In the genomic region with DNA sequence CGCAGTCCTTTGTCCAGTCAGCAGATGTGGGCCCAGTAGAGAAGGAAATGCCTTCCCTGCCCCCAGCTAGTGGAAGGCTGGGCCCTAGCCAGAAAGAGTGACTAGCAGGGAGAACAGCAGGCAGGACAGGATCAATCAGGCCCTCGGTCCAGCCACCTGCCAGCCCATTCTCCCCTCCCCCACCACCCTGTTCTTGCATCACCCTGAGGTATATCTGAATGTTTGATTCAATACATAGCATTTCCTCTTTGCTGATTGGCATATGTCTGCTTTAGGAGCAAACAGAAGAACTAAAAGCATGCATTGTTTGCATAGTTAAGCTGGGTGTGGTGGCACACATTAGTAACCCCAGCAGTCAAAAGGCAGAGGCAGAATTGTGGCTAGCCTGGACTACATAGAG, we compare ENCODE assay signal across 9 mouse cellular contexts. TPM values are rescaled to one million over a fixed set of nuclear protein-coding genes. Genes with fewer than 3 reads are reported as not detected.
DNase-seq lines count a peak whose midpoint lies in the region; ATAC-seq lines count a peak whose summit lies in the region.
"Had no signal": no experiment of that assay in that cellular context is flagged by ENCODE, and none has a peak within 500 bp of the region (broad histone marks: within the 10 kb centered on the region; RNA-seq: fewer than 3 reads in every experiment).

No protein-coding gene starts in this region.

- H3K27me3 ChIP-seq in intestine, embryonic 16.5 days (replicated peaks; ENCODE audit: control insufficient read depth, insufficient read depth, low read length), result no peaks in the 10 kb centered on the region
- no peaks in the 10 kb centered on the region for H3K27me3 ChIP-seq in liver, embryonic 16.5 days (ENCODE audit: control insufficient read depth, insufficient read depth, low read depth, low read length)

- intact Hi-C loops in left cerebral cortex, postnatal 25 days (cut with DNase I), result no loop called here

- H3K9ac ChIP-seq in intestine, embryonic 16.5 days (ENCODE audit: low read depth, low read length), result 0 out of 2 replicates have a peak overlapping the region, but pooled peaks have one; percentile 9
- no peak overlapping the region for H3K9ac ChIP-seq in liver, embryonic 16.5 days (ENCODE audit: low read depth, low read length)

- ATAC-seq in intestine, embryonic 16.5 days, result peak; percentile 69
- ATAC-seq in liver, embryonic 16.5 days (ENCODE audit: low read depth), result peak; percentile 77

- H3K4me1 ChIP-seq in intestine, embryonic 16.5 days (ENCODE audit: control insufficient read depth, insufficient read depth, low read length), result peaks cover 19% of the 10 kb centered on the region
- peaks cover 9% of the 10 kb centered on the region for H3K4me1 ChIP-seq in liver, embryonic 16.5 days (ENCODE audit: control insufficient read depth, low read depth, low read length)

- H3K36me3 ChIP-seq in intestine, embryonic 16.5 days (ENCODE audit: control insufficient read depth, insufficient read depth, low read length), result no peaks in the 10 kb centered on the region
- no peaks in the 10 kb centered on the region for H3K36me3 ChIP-seq in liver, embryonic 16.5 days (ENCODE audit: control insufficient read depth, insufficient read depth)

- no peak overlapping the region for H3K4me2 ChIP-seq in intestine, embryonic 16.5 days (ENCODE audit: low read depth, low read length)
- H3K4me2 ChIP-seq in liver, embryonic 16.5 days (ENCODE audit: low read depth, low read length), result no peak overlapping the region

- peak; percentile 77 for DNase-seq in urinary bladder, postnatal 14 days (ENCODE audit: low spot score)
- DNase-seq in urinary bladder, postnatal 4 days (ENCODE audit: low spot score in 2 of 2), result no peak
- DNase-seq in urinary bladder, postnatal 36 days (ENCODE audit: low spot score in 2 of 2), result peak; percentile 62 to 75
- DNase-seq in spleen, postnatal 10 days (ENCODE audit: low spot score in 2 of 2), result no peak
- DNase-seq in left cerebral cortex, postnatal 25 days (ENCODE audit: low spot score in 2 of 2), result no peak
- DNase-seq: gastrocnemius, adult 2 months had no signal

- 27% methylated on average over 2 of the region's 2 CpGs for WGBS in intestine, embryonic 16.5 days
- WGBS in liver, embryonic 16.5 days (ENCODE audit: insufficient replicate concordance), result 34% methylated on average over 2 of the region's 2 CpGs

- H3K9me3 ChIP-seq in intestine, embryonic 16.5 days (ENCODE audit: control insufficient read depth, low read length), result no peaks in the 10 kb centered on the region
- H3K9me3 ChIP-seq in liver, embryonic 16.5 days (replicated peaks; ENCODE audit: control insufficient read depth, low read length), result no peaks in the 10 kb centered on the region

- 0 out of 2 replicates have a peak overlapping the region, but pooled peaks have one; percentile 30 for H3K27ac ChIP-seq in intestine, embryonic 16.5 days (ENCODE audit: low read length)
- no peak overlapping the region for H3K27ac ChIP-seq in liver, embryonic 16.5 days (ENCODE audit: low read length)
- H3K27ac ChIP-seq: gastrocnemius, adult 2 months; left cerebral cortex, adult 2 months had no signal

- H3K4me3 ChIP-seq in intestine, embryonic 16.5 days (ENCODE audit: low read length), result no peak overlapping the region
- no peak overlapping the region for H3K4me3 ChIP-seq in liver, embryonic 16.5 days (ENCODE audit: low read depth, low read length)
- H3K4me3 ChIP-seq: gastrocnemius, adult 2 months; left cerebral cortex, adult 2 months had no signal

RNA-seq across cellular contexts. Expression of a gene that starts 32.9 kb away (rescaled TPM):
- polyA plus RNA-seq in intestine, embryonic 16.5 days (2015; fragmentation: Nextera tagmentation; extraction: Ambion mirVana), result 24.3 and 26.1 TPM in 2 replicates
- 1.1 and 1.3 TPM in 2 replicates for polyA plus RNA-seq in liver, embryonic 16.5 days (2015; fragmentation: Nextera tagmentation; extraction: Ambion mirVana)
- 10 to 100 TPM; 10.5 to 11.9 TPM for total RNA-seq in left cerebral cortex, postnatal 25 days (2021)

Comparison
In these comparisons a context has a peak if more than half of its experiments do, and no peak if none do; other contexts are left out.
1. DNase-seq: peak in urinary bladder, postnatal 14 days (single experiment) and urinary bladder, postnatal 36 days (2 of 2); none in urinary bladder, postnatal 4 days (0 of 2), spleen, postnatal 10 days (0 of 2) and left cerebral cortex, postnatal 25 days (0 of 2).
2. RNA of a gene that starts 32.9 kb away (polyA plus RNA-seq): 24.3 to 26.1 TPM in intestine, embryonic 16.5 days; 1.1 to 1.3 TPM in liver, embryonic 16.5 days; every median in the first group is over 10 times any median in the second.